Mouse (Mus musculus): ENCODE measurements at regions not wholly inside any gene's neighbourhood (a gene's known extent, or its start where the extent isn't known, plus 50 kb on each side); places are given as distances from the start of the nearest gene placed in this dataset.

DNA sequence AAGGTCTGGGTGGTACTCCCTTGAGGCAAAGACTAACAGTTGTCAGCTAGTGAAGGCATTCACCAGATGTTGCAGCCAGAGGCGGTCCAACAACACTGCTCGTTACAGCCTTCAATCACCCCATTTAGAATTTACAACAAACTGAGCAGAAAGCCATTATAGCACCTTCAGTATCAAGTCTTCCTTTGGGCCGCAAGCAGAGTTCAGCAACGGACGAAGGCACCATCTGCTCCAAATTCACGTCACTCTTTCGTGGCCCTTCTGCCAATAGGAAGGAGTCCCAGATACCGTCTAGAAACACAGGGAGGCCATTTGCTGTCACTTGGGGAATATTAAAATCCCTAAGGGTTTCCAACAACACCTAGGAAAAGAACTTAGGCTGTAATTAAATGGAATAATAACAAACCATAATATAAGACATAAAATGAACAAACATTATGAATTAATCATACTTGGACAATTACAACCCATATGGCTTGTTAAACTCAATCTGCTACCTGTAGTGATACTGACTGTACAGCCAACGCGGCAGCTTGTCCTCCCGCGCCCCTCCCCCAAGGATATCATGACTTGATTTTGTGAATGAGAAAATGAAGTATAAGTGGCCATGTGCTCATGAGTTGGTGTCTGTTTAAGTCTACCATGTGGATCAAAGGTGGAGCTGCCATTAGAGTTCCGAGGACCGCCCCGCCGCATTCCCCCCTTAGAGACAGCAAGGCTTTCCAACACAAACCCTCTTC lies 233.6 kb downstream of the Sp3 start:
- Histone ChIP-seq H3K9me3 (no peaks in the 10 kb centered on the region), H3K9ac (no peak overlapping the region), H3K4me2 (replicated peaks) (no peak overlapping the region), H3K27me3 (no peaks in the 10 kb centered on the region), H3K27ac (peak overlapping the region; percentile 50; the same call in 1 of the 2 replicates), H3K36me3 (no peaks in the 10 kb centered on the region), H3K4me3 (no peak overlapping the region), H3K4me1 (peaks cover 8% of the 10 kb centered on the region)
- ATAC-seq (ENCODE audit: insufficient number of reproducible peaks, insufficient read depth, low FRiP score, low TSS enrichment), result no peak
- 66% methylated on average over 16 of the region's 16 CpGs for WGBS

DNA sequence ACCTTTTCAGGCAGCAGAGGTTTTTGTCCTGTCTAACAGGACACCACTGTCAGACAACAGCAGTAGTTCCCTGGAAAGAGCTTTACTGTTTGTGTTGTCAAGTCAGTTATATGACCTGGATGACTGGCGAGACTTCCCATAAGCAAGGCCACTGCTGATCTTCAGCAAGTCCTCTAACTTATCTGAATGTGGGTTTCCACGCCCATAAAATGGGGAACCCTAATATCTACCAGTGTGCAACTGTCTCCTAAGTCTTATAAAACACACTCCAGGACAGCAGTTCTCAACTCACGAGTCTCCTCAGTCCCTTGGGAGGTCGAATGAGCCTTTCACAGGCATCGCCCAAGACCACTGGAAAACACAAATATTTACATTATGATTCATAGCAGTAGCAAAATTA lies 232.9 kb downstream of the Sp3 start:
- WGBS, result 89% methylated on average over 5 of the region's 5 CpGs
- Histone ChIP-seq H3K36me3 (no peaks in the 10 kb centered on the region), H3K9ac (no peak overlapping the region), H3K9me3 (no peaks in the 10 kb centered on the region), H3K4me3 (no peak overlapping the region), H3K4me1 (0 out of 2 replicates have a peak, but pooled peaks cover 7% of the 10 kb centered on the region), H3K27ac (no peak overlapping the region), H3K4me2 (replicated peaks) (no peak overlapping the region), H3K27me3 (no peaks in the 10 kb centered on the region)
- ATAC-seq (ENCODE audit: insufficient number of reproducible peaks, insufficient read depth, low FRiP score, low TSS enrichment), result no peak

DNA sequence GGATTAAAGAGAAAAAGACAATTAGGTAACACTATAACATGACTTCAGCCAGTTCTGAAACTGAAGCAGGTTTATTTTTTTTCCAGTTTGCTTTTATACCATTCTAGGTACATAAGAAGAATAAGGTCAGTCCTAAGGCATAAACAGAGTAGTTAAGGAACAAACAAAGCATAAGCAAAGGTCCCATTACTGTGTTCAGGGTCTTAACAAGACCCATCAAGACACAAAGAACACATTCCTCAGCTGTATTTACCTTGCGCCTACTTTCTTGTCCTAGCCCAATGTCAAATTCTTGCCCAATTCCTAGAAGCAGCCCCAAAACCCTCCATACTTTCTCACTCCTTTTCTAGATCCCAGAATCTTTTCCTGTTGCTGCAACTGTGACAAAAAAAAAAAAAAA lies 230.8 kb downstream of the Sp3 start:
- Histone ChIP-seq H3K36me3 (no peaks in the 10 kb centered on the region), H3K4me2 (replicated peaks) (no peak overlapping the region), H3K9me3 (no peaks in the 10 kb centered on the region), H3K4me1 (0 out of 2 replicates have a peak, but pooled peaks cover 7% of the 10 kb centered on the region), H3K9ac (no peak overlapping the region), H3K27ac (no peak overlapping the region), H3K4me3 (no peak overlapping the region), H3K27me3 (no peaks in the 10 kb centered on the region)
- WGBS, result 94% methylated on average over 1 of the region's 1 CpGs
- ATAC-seq (ENCODE audit: insufficient number of reproducible peaks, insufficient read depth, low FRiP score, low TSS enrichment), result no peak

DNA sequence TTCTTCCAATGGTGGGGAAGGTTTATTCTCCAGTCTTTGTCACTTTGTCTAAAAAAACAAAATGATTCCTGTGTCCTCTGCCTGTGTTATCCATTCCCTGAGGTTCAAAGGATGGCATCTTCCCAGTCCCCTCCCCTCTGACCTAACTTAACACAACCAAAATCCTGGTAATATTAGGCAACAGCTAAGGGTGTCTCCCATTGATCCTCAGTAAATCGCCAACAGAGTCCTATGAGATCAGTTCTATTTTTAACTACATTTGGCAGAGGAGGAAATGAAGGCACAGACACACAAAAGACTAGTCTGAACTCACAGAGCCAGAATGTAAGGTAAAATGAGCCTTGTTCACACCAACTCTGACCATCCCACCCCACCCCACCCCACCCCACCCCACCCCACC lies 228.8 kb downstream of the Sp3 start:
- H3K4me2 ChIP-seq (replicated peaks), result no peak overlapping the region
- H3K4me3 ChIP-seq, result no peak overlapping the region
- H3K9ac ChIP-seq, result no peak overlapping the region
- 57% methylated on average over 1 of the region's 1 CpGs for WGBS
- H3K4me1 ChIP-seq, result 0 out of 2 replicates have a peak, but pooled peaks cover 1% of the 10 kb centered on the region
- no peaks in the 10 kb centered on the region for H3K36me3 ChIP-seq
- no peak for ATAC-seq (ENCODE audit: insufficient number of reproducible peaks, insufficient read depth, low FRiP score, low TSS enrichment)
- no peaks in the 10 kb centered on the region for H3K9me3 ChIP-seq
- no peak overlapping the region for H3K27ac ChIP-seq
- H3K27me3 ChIP-seq, result 0 out of 2 replicates have a peak, but pooled peaks cover 3% of the 10 kb centered on the region

DNA sequence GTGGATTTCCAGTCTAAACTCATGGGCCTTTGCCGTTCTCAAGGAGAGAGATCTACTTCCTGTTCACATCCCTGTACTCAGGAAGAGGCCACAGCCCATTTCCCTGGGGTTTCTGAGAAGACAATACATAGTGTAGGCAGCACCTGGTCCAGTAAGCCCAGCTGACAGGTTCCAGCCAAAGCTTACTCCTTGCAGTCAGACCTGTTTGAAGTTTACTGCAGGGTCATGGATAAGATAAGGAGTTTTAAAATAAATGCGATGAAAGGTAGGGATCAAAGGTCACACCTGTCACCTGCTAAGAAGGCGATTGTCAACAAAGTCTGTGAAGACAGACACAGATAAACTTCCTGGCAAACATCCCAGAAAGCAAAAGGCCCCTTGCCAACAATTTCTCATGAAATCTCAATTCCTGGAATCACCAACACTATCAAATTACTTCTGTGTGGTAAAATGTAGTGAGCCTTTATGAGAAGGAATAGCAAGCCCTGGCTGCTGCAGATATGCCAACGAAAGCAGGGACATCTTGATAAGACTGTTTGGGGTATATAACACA lies 227.5 kb downstream of the Sp3 start:
- Histone ChIP-seq H3K4me3 (no peak overlapping the region), H3K4me2 (replicated peaks) (no peak overlapping the region), H3K9me3 (no peaks in the 10 kb centered on the region), H3K27me3 (0 out of 2 replicates have a peak, but pooled peaks cover 3% of the 10 kb centered on the region), H3K9ac (no peak overlapping the region), H3K4me1 (no peaks in the 10 kb centered on the region), H3K27ac (no peak overlapping the region), H3K36me3 (no peaks in the 10 kb centered on the region)
- no peak for ATAC-seq (ENCODE audit: insufficient number of reproducible peaks, insufficient read depth, low FRiP score, low TSS enrichment)
- 58% methylated on average over 4 of the region's 4 CpGs for WGBS

DNA sequence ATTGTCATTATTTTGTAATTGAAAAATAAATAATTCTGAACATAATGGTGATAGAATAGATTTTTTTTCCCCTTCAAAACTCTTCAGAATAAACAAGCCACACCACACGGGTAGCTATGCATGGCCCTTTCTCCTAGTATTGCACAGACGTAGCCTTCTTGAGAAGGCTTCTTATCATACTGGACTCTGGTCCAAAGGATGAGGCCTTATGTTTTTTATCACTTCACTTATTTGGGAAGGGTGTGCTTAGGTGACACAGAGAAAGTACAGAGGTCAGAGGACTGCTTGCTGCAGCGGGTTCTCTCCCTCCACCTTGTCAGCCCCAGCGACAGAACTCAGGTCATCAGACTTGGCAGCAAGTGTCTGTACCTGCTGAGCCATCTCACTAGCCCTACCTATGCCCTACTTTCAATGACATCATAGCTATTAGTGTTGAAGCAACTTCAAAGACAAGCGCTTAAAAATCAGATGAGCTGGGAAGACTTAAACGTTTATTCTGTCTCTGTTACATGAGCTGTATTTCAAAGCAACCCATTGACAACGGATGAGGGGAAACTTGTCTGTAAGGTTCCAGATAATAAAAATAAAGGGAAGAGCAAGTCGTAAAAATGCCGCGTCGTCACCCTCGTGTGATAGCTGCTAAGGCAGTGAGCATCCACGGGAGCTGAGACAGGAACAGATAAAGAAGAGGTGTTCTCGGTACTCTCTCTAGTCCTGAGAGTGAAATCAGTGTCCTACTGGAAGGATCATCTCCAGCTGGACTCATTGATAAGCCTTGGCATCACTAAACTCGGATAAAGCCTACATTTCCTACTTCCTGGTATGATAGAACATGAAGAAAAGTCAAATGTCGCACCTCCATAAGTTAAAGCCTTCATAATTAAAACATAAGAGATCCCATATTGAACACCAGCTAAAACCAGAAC lies 226.2 kb downstream of the Sp3 start:
- no peaks in the 10 kb centered on the region for H3K4me1 ChIP-seq
- no peaks in the 10 kb centered on the region for H3K36me3 ChIP-seq
- no peak for ATAC-seq (ENCODE audit: insufficient number of reproducible peaks, insufficient read depth, low FRiP score, low TSS enrichment)
- no peak overlapping the region for H3K9ac ChIP-seq
- no peak overlapping the region for H3K4me3 ChIP-seq
- no peak overlapping the region for H3K27ac ChIP-seq
- 90% methylated on average over 16 of the region's 16 CpGs for WGBS
- H3K27me3 ChIP-seq, result 0 out of 2 replicates have a peak, but pooled peaks cover 3% of the 10 kb centered on the region
- no peaks in the 10 kb centered on the region for H3K9me3 ChIP-seq
- no peak overlapping the region for H3K4me2 ChIP-seq (replicated peaks)

DNA sequence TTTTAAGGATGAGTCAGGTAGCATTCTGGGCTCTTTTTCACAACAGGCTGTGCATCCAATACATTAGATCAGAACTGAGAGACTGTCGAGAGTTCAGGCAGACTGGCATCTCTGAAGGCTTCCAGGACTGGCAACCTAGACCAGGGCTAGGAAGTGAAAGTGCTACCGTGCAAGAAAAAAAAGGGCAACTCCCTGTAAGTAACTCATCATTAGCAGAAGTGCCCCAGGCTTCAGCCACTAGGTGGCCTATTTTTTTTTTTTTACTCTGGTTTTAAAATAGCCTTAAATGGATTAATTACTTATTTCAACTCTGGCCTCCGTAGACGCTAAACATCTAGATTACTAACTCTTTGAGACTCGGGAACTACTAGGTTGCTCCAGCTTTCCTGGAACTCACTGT lies 216.8 kb downstream of the Sp3 start:
- Histone ChIP-seq H3K9me3 (peaks cover 3% of the 10 kb centered on the region; the same call in 1 of the 2 replicates), H3K27me3 (no peaks in the 10 kb centered on the region), H3K4me3 (no peak overlapping the region), H3K9ac (no peak overlapping the region), H3K27ac (no peak overlapping the region), H3K4me1 (no peaks in the 10 kb centered on the region), H3K4me2 (replicated peaks) (no peak overlapping the region), H3K36me3 (no peaks in the 10 kb centered on the region)
- WGBS, result 86% methylated on average over 5 of the region's 5 CpGs
- no peak for ATAC-seq (ENCODE audit: insufficient number of reproducible peaks, insufficient read depth, low FRiP score, low TSS enrichment)

DNA sequence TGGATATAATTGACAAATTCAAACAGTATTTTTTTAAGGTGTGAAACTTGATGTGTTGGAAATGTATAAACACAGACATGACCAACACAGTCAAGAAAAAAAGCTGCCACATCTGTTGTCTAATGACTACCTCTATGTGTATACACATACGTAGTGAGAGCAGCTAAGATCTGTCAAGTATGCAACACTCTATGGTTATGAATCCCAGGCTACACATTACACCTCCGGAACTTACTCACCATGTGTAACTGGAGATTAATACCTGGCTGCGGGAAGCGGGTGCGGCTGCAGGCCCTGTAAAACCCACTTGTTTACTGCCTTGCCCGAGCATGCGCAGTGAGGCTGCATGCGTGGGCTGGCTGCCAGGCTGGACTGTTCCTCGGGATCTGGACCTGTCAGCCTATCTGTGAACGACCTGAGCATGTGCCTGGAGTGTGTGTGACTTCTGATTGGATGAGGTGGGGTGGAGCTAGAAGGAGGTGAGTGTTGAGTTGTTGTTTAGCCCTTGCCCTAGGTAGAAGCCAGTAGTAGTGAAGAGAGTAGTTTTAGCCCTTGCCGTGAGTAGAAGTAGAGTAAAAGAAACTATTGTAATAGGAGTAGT lies 211.1 kb downstream of the Sp3 start:
- no peaks in the 10 kb centered on the region for H3K36me3 ChIP-seq
- H3K27me3 ChIP-seq, result no peaks in the 10 kb centered on the region
- no peaks in the 10 kb centered on the region for H3K9me3 ChIP-seq
- no peak overlapping the region for H3K4me2 ChIP-seq (replicated peaks)
- H3K9ac ChIP-seq, result no peak overlapping the region
- no peak for ATAC-seq (ENCODE audit: insufficient number of reproducible peaks, insufficient read depth, low FRiP score, low TSS enrichment)
- no peak overlapping the region for H3K4me3 ChIP-seq
- WGBS, result 75% methylated on average over 11 of the region's 11 CpGs
- H3K4me1 ChIP-seq, result no peaks in the 10 kb centered on the region
- no peak overlapping the region for H3K27ac ChIP-seq

DNA sequence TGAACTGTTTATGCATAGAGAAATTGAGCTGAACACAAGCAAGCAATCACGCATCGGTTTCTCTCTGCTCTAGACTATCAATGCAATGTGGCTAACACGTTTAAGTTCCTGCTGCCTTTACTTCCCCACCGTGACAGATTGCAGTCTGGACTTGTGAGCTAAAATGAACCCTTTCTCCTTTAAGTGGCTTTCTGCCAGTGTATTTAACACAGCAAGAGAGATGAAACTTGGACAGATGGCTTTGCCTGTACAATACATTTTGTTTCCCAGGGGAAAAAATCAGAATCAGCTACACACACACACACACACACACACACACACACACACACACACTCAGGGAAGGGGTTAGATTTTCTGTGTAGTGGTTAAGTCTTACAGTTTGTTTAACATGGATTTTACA lies 206.8 kb downstream of the Sp3 start:
- no peak overlapping the region for H3K4me3 ChIP-seq
- H3K27ac ChIP-seq, result no peak overlapping the region
- no peaks in the 10 kb centered on the region for H3K9me3 ChIP-seq
- H3K4me2 ChIP-seq (replicated peaks), result no peak overlapping the region
- ATAC-seq (ENCODE audit: insufficient number of reproducible peaks, insufficient read depth, low FRiP score, low TSS enrichment), result no peak
- no peaks in the 10 kb centered on the region for H3K27me3 ChIP-seq
- H3K4me1 ChIP-seq, result no peaks in the 10 kb centered on the region
- H3K9ac ChIP-seq, result no peak overlapping the region
- H3K36me3 ChIP-seq, result no peaks in the 10 kb centered on the region
- WGBS, result 82% methylated on average over 4 of the region's 4 CpGs

DNA sequence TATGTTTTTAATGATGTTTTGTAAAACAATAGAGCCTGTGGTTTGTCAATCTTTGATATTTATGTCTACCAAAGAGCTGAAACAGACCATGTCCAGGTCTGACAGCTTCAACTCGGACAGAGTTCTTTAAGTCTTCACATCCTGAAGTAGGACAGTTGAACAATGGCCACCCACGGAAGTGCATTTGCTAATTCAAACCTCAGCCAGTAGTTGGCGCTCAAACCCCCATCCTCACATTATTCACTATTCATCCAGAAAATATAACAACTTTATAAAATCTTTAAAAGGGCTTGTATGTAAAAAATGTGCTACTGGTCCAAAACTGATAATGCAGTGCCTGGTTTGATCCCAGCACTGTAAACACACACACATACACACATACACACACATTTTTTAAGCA lies 202.9 kb downstream of the Sp3 start:
- Histone ChIP-seq H3K27me3 (no peaks in the 10 kb centered on the region), H3K4me2 (replicated peaks) (no peak overlapping the region), H3K27ac (no peak overlapping the region), H3K36me3 (no peaks in the 10 kb centered on the region), H3K9me3 (no peaks in the 10 kb centered on the region), H3K4me3 (no peak overlapping the region), H3K9ac (no peak overlapping the region), H3K4me1 (no peaks in the 10 kb centered on the region)
- WGBS, result 41% methylated on average over 3 of the region's 3 CpGs
- no peak for ATAC-seq (ENCODE audit: insufficient number of reproducible peaks, insufficient read depth, low FRiP score, low TSS enrichment)

DNA sequence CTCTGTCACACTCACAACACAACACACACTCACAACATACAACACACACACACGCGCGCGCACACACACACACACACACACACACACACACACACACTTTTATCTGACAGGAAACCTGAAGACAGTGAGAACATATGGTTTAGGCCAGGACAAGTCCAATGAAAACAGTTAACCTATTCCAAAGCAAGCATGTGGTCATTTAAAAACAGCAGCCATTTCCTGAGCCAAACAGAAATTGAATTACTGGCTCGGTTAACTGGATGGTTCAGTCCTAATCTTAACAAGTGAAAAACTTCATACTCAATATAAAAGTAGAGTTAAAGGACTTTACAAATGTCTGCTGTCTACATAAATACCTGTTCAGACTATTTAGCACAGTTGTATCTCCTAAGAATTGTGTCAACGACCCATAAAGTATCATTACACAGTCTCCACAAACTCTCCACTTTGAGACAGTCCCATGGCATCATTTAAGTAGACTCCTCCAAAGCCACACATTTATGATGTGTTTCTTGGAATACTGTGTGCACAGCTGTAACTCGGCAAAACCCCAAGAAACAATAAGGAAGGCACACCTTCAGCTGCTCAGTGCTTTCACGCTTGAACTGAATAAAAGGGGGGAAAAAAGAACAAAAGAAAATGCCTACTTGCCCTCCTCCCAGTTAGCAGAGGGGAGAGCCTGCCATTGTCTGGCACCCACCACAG lies 202.3 kb downstream of the Sp3 start:
- H3K9me3 ChIP-seq, result no peaks in the 10 kb centered on the region
- no peaks in the 10 kb centered on the region for H3K36me3 ChIP-seq
- ATAC-seq (ENCODE audit: insufficient number of reproducible peaks, insufficient read depth, low FRiP score, low TSS enrichment), result no peak
- H3K4me2 ChIP-seq (replicated peaks), result no peak overlapping the region
- no peaks in the 10 kb centered on the region for H3K27me3 ChIP-seq
- 72% methylated on average over 8 of the region's 8 CpGs for WGBS
- no peak overlapping the region for H3K9ac ChIP-seq
- no peak overlapping the region for H3K4me3 ChIP-seq
- no peak overlapping the region for H3K27ac ChIP-seq
- no peaks in the 10 kb centered on the region for H3K4me1 ChIP-seq
